Mouse (Mus musculus): ENCODE data around the gene Zbtb16. TPM values are rescaled to one million over a fixed set of nuclear protein-coding genes. Genes with fewer than 3 reads are reported as not detected.
A peak's percentile ranks its signal among the peaks of the same experiment; 100 is the strongest.

The Zbtb16 gene
- polyA plus RNA-seq, 1 experiment: 7.4 TPM

GRCm38 (mm10) chr9:48826377-48826889 is 9.6 kb downstream of the Zbtb16 start:
- DNase-seq (ENCODE audit: low spot score): peak; percentile 18

- DNase-seq (ENCODE audit: low spot score): peak; percentile 15
Observed at GRCm38 (mm10) chr9:48824533-48825130, 11.4 kb downstream of the Zbtb16 start.

- no peak for DNase-seq (ENCODE audit: low spot score)
Observed at GRCm38 (mm10) chr9:48823851-48824250, 12.2 kb downstream of the Zbtb16 start.

DNA sequence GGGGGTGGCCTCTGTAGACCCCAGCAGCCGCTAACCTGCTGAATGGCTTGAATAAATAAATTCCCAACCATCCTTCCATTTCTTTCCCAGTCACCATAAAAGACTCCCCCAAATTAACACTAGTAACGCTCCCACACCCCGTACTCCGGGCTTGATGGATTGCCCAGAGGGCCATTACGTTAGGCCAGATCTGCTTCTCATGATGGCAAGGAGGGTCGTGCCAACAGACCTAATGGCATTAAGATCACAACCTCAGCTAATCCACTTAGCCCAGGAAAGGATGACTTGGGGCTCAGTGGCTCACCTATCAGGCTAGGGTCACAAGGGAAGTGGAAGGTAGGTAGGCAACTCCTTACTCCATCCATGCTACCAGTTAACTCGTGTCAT is 12.7 kb downstream of the Zbtb16 start:
- no peak for DNase-seq (ENCODE audit: low spot score)

DNA sequence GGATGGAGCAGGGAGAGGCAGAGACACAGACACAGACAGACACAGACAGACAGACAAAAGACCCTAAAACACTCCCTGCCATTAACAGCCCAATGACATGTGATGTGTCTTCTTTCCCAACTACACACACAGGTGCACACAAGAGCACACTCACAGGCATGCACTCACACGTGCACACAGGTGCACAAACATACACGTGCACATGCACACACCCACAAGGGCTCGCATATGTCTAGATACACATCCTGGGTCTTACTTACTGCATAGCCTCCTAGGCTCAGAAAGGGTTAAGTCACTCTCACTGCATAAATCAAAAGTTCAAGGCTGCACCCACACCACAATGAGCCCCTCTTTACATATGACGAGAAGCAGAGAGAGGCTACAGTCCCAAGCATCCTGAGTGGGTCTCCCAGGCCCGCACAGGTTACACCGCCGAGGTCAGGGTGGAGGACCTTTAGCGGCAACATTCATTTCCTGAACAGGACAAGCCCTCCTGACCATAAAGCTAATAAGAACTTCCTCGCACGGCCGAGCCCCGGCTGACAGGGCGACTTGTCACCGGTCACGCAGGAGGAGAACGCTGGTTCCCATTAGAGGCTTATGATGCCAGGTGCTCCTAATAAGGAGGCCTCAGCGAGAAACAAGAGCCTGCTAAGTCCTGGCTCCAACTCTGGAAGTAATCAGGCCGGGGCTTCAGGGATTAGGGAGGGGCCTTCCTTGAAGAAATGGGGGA is 13.3 kb downstream of the Zbtb16 start:
- DNase-seq (ENCODE audit: low spot score): no peak

GRCm38 (mm10) chr9:48821916-48822585 is 14.0 kb downstream of the Zbtb16 start:
- no peak for DNase-seq (ENCODE audit: low spot score)

GRCm38 (mm10) chr9:48821431-48821830 is 14.6 kb downstream of the Zbtb16 start:
- no peak for DNase-seq (ENCODE audit: low spot score)

GRCm38 (mm10) chr9:48820791-48821190 is 15.2 kb downstream of the Zbtb16 start:
- DNase-seq (ENCODE audit: low spot score): no peak

DNA sequence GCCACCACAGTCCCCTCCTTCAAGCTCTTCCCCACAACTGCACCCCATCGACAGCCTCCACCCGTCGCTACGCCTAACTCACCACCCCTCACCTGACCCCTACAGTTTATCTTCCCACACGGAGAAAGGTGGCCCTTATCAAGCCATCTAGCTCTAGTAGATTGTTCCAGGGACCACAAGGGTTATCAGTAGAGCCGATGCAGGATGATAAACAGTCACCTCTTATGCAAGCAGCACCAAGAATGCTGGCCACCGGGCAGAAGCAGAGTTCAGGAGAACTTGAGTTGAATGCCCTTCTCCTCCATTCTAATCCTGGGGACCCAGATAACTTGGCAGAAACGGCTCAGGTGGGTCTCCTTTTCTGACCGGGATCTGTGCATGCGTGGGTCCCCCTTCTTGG is 16.3 kb downstream of the Zbtb16 start:
- no peak for DNase-seq (ENCODE audit: low spot score)

- no peak for DNase-seq (ENCODE audit: low spot score)
Observed at GRCm38 (mm10) chr9:48819137-48819536, 16.9 kb downstream of the Zbtb16 start.

GRCm38 (mm10) chr9:48817907-48818306 is 18.1 kb downstream of the Zbtb16 start:
- DNase-seq (ENCODE audit: low spot score): no peak

GRCm38 (mm10) chr9:48817399-48817793 is 18.6 kb downstream of the Zbtb16 start:
- DNase-seq (ENCODE audit: low spot score): no peak

DNA sequence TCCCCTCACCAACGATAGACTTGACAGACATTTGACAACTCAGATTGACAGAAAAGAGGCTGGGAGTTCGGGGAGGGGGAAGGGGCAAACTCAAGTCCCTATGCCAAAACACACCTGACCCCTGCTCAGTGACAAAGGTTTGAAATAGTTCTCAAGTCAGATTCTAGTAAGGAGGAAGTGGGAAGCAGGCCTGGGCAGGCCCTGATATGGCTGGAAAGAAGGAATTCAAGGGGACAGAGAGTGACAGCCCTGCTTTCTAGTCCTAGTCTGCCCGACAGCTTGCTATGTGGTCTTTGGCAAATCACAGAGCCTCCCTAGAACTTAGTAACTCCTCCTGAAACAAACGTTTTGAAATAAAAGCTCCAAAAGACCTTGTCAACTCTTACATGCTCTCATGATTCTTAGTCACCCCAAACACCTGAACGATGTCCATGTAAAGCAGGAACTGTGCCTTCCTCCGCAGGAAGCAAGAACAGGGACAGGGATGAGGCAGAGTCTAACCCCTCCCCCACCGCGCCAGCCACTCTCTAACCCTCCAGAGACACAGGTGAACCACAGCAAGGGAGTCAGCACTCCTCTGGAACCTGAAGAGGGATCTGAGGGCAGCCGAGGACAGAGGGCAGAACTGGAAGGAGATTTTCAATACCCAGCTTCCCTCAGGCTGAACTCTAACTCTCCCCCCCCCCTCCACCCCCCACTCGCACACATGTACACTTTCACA is 19.2 kb downstream of the Zbtb16 start:
- DNase-seq (ENCODE audit: low spot score): no peak

DNA sequence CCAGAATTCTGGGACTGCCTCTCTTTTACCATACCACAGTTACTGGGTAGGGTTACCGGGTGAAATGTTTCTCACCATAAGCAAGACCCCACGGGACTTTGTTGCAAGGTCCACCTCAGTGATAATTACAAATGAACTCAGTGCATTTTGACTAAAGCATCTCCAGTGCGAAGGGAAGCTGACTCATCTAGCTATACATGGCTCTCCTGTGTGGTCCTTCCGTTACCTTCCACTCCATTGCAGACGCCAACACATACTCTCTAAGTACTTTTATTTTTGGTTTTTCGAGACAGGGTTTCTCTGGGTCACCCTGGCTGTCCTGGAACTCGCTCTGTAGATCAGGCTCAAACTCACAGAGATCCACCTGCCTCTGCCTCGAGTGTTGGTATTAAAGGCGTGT is 19.9 kb downstream of the Zbtb16 start:
- no peak for DNase-seq (ENCODE audit: low spot score)

DNA sequence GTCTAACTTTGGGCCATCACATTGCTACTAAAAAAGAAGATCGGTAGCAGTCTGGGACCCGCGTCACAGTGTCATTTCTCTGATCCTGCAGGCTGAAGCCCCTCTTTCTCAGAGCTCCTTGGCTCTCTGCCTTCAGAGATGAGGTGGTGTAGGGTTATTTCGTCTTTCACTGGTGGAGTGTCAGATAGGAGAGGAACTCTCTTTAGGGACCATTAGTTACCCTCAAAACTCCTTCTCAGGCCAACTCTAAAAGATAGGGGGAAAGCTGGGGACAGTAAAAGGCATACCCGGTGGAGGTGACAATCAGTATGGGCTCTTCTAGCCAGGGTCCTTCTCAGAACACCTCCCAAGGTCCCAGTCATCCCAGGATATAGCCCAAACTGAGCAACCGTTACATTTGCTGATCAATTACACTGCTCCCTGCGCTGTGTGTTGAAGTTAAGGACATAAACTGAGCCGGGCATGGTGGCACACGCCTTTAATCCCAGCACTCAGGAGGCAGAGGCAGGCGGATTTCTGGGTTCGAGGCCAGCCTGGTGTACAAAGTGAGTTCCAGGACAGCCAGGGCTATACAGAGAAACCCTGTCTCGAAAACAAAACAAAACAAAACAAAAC is 21.0 kb downstream of the Zbtb16 start:
- no peak for DNase-seq (ENCODE audit: low spot score)

DNA sequence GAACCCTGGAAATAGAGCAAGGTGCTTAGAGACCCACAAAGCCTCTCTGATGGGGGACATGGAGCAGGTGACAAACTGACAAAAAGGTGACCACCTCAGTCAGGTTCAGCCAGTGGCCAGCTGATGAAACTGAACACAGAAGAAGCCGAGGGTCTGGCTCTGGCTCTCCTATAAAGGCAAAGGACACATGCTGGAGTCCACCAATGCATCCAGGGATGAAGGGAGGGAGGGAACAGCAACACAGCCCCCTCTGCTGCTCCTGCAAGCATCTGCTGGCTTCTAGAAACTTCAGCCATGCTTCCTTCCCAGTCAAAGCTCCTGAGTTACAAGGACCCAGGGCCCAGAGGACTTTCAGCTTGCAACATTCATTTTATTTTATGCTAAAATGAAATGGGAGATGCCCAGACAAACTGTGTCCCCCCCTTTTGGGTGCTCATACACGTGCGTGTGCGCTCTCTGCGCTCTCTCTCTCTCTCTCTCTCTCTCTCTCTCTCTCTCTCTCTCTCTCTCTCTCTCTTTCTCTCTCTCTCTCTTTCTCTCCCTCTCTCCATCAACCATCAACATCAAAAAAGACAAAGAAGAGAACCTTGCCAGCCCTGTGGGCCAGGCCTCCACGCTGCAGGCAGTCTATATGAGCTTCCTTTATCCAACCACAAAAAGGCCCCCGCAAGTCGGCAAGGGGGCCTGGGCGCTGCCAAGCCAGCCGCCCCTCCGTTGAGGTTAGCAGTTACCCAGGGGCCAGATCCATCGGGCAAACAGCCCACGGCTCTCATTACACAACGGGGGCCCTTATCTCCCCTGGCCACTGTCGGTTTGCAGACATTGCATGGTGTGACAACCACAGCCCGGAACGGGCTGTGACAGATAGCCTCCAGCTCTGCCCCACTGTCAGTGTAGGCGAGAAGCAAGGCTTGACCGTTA is 21.8 kb downstream of the Zbtb16 start:
- DNase-seq (ENCODE audit: low spot score): no peak

DNA sequence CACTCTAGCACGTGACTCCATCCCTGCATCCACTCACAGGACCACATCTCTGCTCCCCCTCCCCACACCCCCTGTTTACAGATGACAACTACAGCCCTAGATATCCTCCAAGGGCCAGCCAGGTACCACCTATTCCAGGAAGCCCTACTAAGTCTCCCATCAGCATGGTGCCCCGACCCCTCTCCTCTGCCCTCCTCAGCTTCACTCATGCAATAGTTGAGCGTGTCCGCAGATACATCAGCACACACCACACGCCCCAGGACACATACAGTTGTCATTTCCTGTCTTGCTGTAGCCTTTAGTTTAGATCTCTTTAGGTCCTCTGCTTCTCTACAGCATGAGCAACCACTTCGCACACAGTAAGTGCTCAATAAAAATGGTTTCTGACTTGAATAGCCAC is 23.7 kb downstream of the Zbtb16 start:
- DNase-seq (ENCODE audit: low spot score): no peak

GRCm38 (mm10) chr9:48806591-48806990 is 29.4 kb downstream of the Zbtb16 start:
- DNase-seq (ENCODE audit: low spot score): no peak

DNA sequence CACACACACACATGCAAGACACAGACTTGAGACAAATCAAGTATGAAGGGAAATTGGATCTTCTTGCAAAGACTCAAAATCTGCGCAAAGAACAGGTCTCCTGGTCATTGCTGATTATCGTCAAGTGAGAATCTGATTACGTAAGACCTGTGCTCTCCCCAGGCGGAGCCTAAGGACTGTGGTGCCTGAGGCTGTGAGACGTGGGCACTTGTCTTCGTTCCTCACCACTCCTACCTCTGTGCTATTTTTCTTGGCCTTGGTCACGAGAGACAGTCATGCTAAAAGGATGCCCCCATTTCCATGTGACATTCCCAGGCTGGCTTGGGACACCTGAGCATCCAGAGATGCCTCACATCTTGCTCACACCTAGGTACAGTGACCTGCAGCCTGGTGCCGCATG is 30.2 kb downstream of the Zbtb16 start:
- DNase-seq (ENCODE audit: low spot score): no peak

DNA sequence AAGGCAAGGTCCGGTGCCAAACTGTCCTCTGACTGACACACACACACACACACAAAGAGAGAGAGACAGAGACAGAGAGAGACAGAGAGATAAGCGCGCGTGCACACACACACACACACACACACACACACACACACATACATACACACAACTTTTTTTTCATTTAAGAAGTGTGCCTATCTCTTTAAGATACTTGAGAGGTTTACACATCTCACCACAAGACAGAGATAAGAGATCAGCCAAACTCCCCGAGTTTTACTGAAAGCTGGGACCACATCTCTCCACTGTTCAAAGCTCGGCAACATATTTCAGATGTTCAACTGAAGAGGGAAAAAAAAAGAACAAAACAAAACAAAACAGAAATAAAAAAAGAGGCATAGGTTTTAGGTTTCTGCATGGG is 31.5 kb downstream of the Zbtb16 start:
- no peak for DNase-seq (ENCODE audit: low spot score)
